Mouse (Mus musculus) midbrain, postnatal 0 days (tissue): ENCODE measurements around the gene Dnah1. TPM values are rescaled to one million over a fixed set of nuclear protein-coding genes. Genes with fewer than 3 reads are reported as not detected.

Source experiments
- ATAC-seq: fragments of 200-750 bp; cut with Nextera tagmentation; 2 replicates; pipeline ENCODE4 v1.8.0; 2017; ENCODE audit warnings: moderate number of reproducible peaks, mild to moderate bottlenecking, moderate TSS enrichment, moderate library complexity; ENCODE audit not compliant: low FRiP score
- DNase-seq: peaks from one replicate; pipeline ENCODE4 v3.0.0-alpha.2; 2015; ENCODE audit warnings: low spot score
- H3K27ac ChIP-seq: fragments of 300-500 bp; sonication (generic); 2 replicates; pipeline ENCODE4 v1.5.1; 2014; ENCODE audit warnings: low read depth, mild to moderate bottlenecking, low read length, mixed read lengths
- H3K27me3 ChIP-seq: fragments of 300-500 bp; sonication (generic); 2 replicates; pipeline ENCODE4 v1.6.1; 2014; ENCODE audit warnings: low read length, control low read depth, mixed read lengths; ENCODE audit not compliant: insufficient read depth
- H3K36me3 ChIP-seq: fragments of 300-500 bp; sonication (generic); 2 replicates; pipeline ENCODE4 v1.6.1; 2014; ENCODE audit warnings: low read length, control low read depth, mixed read lengths; ENCODE audit not compliant: insufficient read depth
- H3K4me1 ChIP-seq: fragments of 300-500 bp; sonication (generic); 2 replicates; pipeline ENCODE4 v1.6.1; 2014; ENCODE audit warnings: mild to moderate bottlenecking, control low read depth, antibody characterized with exemption, low read length, mixed read lengths; ENCODE audit not compliant: insufficient read depth
- H3K4me2 ChIP-seq: fragments of 300-500 bp; sonication (generic); 2 replicates; pipeline ENCODE4 v1.6.1; 2014; ENCODE audit warnings: low read depth, mild to moderate bottlenecking, low read length, mixed read lengths; ENCODE audit not compliant: poor library complexity, severe bottlenecking
- H3K4me3 ChIP-seq: fragments of 300-500 bp; sonication (generic); 2 replicates; pipeline ENCODE4 v1.5.1; 2014; ENCODE audit warnings: low read depth, mild to moderate bottlenecking, low read length, moderate library complexity
- H3K9ac ChIP-seq: fragments of 300-500 bp; sonication (generic); replicated peaks from 2 replicates; pipeline ENCODE4 v1.6.1; 2014; ENCODE audit warnings: mild to moderate bottlenecking, low read length, moderate library complexity, mixed read lengths; ENCODE audit not compliant: poor library complexity, severe bottlenecking
- H3K9me3 ChIP-seq: fragments of 300-500 bp; sonication (generic); 2 replicates; pipeline ENCODE4 v1.6.1; 2016; ENCODE audit warnings: low read length, control low read depth
- CTCF ChIP-seq: IDR thresholded peaks from 2 replicates; pipeline ENCODE4 v1.5.1; 2016; ENCODE audit warnings: antibody characterized with exemption, mild to moderate bottlenecking
- WGBS: fragments of 180-500 bp; shearing (Covaris S2); extraction: QIAGEN DNeasy Blood & Tissue Kit; methylation state at CpG from one replicate; pipeline ENCODE4 v1.1.7; 2014; 5-methylcytosine and 5-hydroxymethylcytosine counted together
- polyA plus RNA-seq: library from polyadenylated mRNA; unstranded; fragments of >200 nt; fragmentation: Nextera tagmentation; extraction: Ambion mirVana; gene quantifications from 2 replicates; pipeline ENCODE4 v1.2.1, GENCODE M21; 2015
- total RNA-seq: library from RNA; depleted of rRNA; stranded (reverse); fragments of >200 nt; gene quantifications from 2 replicates; pipeline ENCODE4 v1.2.3, GENCODE M21; 2014

Gene Dnah1
- total and polyA plus RNA-seq, 2 experiments from 2014 or later, result 3.4 to 7.8 TPM

DNA sequence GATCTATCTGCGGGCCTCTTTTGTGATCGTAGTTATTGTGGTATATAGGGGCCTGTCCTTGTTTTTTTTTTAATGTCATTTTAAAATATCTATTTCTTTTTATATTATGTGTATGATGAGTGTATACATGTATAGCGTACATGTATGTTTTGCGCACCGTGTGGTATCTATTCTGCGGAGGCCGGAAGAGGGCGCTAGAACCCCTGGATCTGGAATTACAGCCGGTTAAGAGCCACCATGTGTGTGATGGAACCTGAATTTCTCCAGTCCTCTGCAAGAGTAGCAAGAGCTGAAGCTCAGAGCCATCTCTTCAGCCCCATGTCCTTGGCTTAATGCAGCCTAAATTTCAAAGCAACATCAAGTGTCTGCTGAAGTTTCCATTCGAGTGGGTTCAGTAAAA lies 1.2 kb upstream of the Dnah1 start:
- H3K27me3 ChIP-seq, result no peaks in the 10 kb centered on the region
- WGBS, result 76% methylated on average over 10 of the region's 10 CpGs
- no peak overlapping the region for H3K4me2 ChIP-seq
- no peak overlapping the region for H3K9ac ChIP-seq
- H3K9me3 ChIP-seq, result no peaks in the 10 kb centered on the region
- no peak for TF ChIP-seq CTCF
- no peaks in the 10 kb centered on the region for H3K4me1 ChIP-seq
- DNase-seq (no peak), ATAC-seq (no peak)
- H3K4me3 ChIP-seq, result no peak overlapping the region
- no peak overlapping the region for H3K27ac ChIP-seq
- H3K36me3 ChIP-seq, result no peaks in the 10 kb centered on the region

DNA sequence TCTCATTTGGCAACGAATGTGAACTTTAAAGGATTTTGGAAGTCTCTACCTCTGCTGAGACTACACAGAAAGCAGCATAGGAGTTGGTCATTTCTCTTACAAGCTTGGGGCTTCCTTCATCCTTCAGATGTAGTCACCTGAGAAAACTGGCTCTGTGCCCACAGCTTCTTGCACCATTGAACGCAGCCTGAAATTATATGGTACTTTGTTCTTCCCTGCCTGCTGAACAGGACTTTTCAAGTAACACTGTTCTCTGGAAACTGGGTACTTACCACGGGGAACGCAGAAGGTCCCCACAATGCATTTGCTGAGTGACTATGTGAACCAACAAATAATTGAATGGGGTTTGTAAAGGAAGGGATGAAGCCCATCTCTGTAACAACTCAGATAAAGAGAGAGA lies 507 bp downstream of the Dnah1 start:
- DNase-seq (no peak), ATAC-seq (no peak)
- TF ChIP-seq CTCF, result no peak
- H3K9ac ChIP-seq, result no peak overlapping the region
- no peak overlapping the region for H3K27ac ChIP-seq
- no peaks in the 10 kb centered on the region for H3K9me3 ChIP-seq
- H3K4me2 ChIP-seq, result peak overlapping the region; percentile 46; the same call in 1 of the 2 replicates
- H3K36me3 ChIP-seq, result no peaks in the 10 kb centered on the region
- no peaks in the 10 kb centered on the region for H3K27me3 ChIP-seq
- H3K4me3 ChIP-seq, result peak overlapping the region; percentile 15; the same call in 1 of the 2 replicates
- WGBS, result 78% methylated on average over 4 of the region's 4 CpGs
- H3K4me1 ChIP-seq, result no peaks in the 10 kb centered on the region

- no peaks in the 10 kb centered on the region for H3K9me3 ChIP-seq
- no peak for TF ChIP-seq CTCF
- no peaks in the 10 kb centered on the region for H3K27me3 ChIP-seq
- no peak for ATAC-seq
- no peak overlapping the region for H3K27ac ChIP-seq
- no peak overlapping the region for H3K9ac ChIP-seq
- whole genome bisulfite sequencing, result 92% methylated on average over 3 of the region's 3 CpGs
- H3K4me2 ChIP-seq, result no peak overlapping the region
- H3K4me1 ChIP-seq, result no peaks in the 10 kb centered on the region
- H3K36me3 ChIP-seq, result no peaks in the 10 kb centered on the region
- DNase-seq, result no peak
- no peak overlapping the region for H3K4me3 ChIP-seq
Observed at GRCm38 (mm10) chr14:31322191-31322590, 1.5 kb downstream of the Dnah1 start.

DNA sequence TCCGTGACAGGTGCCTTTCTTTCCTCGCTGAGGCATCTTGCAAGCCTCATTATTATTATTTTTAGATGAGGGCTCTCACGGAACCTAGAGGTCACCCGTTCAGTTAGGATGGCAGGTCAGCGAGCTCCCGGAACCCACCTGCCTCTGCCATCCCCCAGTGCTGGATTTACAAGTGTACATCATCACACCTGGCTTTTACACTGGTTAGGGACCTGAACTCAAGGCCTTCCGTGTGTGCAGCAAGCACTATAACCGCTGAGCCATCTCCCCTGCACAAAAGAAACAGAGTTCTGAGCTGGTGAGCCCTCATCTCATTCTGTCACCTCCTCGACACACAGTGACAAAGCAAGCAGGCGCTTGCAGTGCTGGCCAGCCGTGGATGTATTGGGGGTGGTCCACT lies 2.5 kb downstream of the Dnah1 start:
- H3K27ac ChIP-seq, result no peak overlapping the region
- H3K4me3 ChIP-seq, result no peak overlapping the region
- H3K36me3 ChIP-seq, result no peaks in the 10 kb centered on the region
- WGBS, result 84% methylated on average over 11 of the region's 11 CpGs
- H3K9me3 ChIP-seq, result no peaks in the 10 kb centered on the region
- no peak overlapping the region for H3K4me2 ChIP-seq
- ATAC-seq (no peak), DNase-seq (no peak)
- no peak overlapping the region for H3K9ac ChIP-seq
- no peak for TF ChIP-seq CTCF
- no peaks in the 10 kb centered on the region for H3K4me1 ChIP-seq
- H3K27me3 ChIP-seq, result no peaks in the 10 kb centered on the region

GRCm38 (mm10) chr14:31319546-31319945 lies 4.2 kb downstream of the Dnah1 start:
- no peaks in the 10 kb centered on the region for H3K4me1 ChIP-seq
- DNase-seq, result no peak
- TF ChIP-seq CTCF, result no peak
- H3K4me3 ChIP-seq, result no peak overlapping the region
- no peaks in the 10 kb centered on the region for H3K36me3 ChIP-seq
- no peaks in the 10 kb centered on the region for H3K9me3 ChIP-seq
- H3K27me3 ChIP-seq, result no peaks in the 10 kb centered on the region
- H3K4me2 ChIP-seq, result no peak overlapping the region
- no peak for ATAC-seq
- WGBS, result 92% methylated on average over 10 of the region's 10 CpGs
- no peak overlapping the region for H3K27ac ChIP-seq
- no peak overlapping the region for H3K9ac ChIP-seq

DNA sequence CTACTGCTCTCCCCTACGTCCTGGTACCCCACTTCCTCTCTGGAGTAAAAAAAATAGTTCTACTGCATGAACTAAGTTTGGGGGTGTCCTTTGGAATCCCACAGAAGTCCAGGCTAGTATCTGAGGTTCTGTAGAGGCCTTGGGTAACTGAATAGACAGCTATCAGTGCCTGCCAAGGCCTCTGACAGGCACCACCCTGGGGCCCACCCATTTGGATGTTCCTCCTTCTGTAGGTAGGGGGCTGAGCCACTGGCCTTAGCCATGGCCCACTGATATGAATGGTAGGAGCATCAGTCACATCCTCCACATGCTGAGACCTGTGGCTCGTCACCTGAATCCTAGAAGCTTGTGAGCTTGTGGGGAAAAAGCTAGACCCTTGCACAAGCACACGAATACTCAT lies 5.9 kb downstream of the Dnah1 start:
- ATAC-seq, result no peak
- TF ChIP-seq CTCF, result no peak

DNA sequence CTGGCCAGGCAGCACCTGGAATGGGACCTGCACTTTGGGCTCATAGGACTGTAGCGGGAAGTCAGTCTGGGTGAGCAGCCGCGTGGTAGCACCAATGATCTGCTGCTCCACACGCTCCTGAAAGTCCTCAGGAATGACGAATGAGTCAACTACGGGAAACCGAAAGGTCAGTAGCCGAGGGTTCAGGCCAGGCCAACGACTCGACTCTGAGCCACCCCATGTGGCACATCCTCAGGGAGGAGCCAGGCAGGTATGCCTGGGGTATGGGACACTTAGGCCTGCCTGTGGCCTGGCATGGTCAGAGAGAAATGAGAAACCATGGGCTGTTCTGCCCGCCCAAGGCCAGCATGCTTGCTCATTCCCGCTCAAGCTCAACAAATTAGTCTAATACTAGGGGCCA lies 7.1 kb downstream of the Dnah1 start:
- H3K4me2 ChIP-seq, result no peak overlapping the region
- H3K9ac ChIP-seq, result no peak overlapping the region
- ATAC-seq (no peak), DNase-seq (no peak)
- H3K9me3 ChIP-seq, result no peaks in the 10 kb centered on the region
- H3K27me3 ChIP-seq, result no peaks in the 10 kb centered on the region
- no peak overlapping the region for H3K4me3 ChIP-seq
- TF ChIP-seq CTCF, result no peak
- 87% methylated on average over 12 of the region's 12 CpGs for WGBS
- no peaks in the 10 kb centered on the region for H3K4me1 ChIP-seq
- no peak overlapping the region for H3K27ac ChIP-seq
- H3K36me3 ChIP-seq, result no peaks in the 10 kb centered on the region

More for the DNA sequence above, 5.9 kb downstream of the Dnah1 start:
- H3K27me3 ChIP-seq, result no peaks in the 10 kb centered on the region
- H3K4me2 ChIP-seq, result no peak overlapping the region
- no peak overlapping the region for H3K4me3 ChIP-seq
- H3K27ac ChIP-seq, result no peak overlapping the region
- H3K4me1 ChIP-seq, result no peaks in the 10 kb centered on the region
- no peak for DNase-seq
- no peaks in the 10 kb centered on the region for H3K36me3 ChIP-seq
- no peaks in the 10 kb centered on the region for H3K9me3 ChIP-seq
- H3K9ac ChIP-seq, result no peak overlapping the region
- WGBS, result 81% methylated on average over 3 of the region's 3 CpGs
